9 mouse cellular contexts compared by ENCODE assay signal in genomic region chr7:110615151-110615631, GRCm38 (mm10). TPM values are rescaled to one million over a fixed set of nuclear protein-coding genes. Genes with fewer than 3 reads are reported as not detected.
DNase-seq lines count a peak whose midpoint lies in the region; ATAC-seq and TF ChIP-seq lines count a peak whose summit lies in the region.
"Had no signal": no experiment of that assay in that cellular context is flagged by ENCODE, and none has a peak within 500 bp of the region (broad histone marks: within the 10 kb centered on the region; RNA-seq: fewer than 3 reads in every experiment).

No protein-coding gene starts in this region.

- no peaks in the 10 kb centered on the region for H3K27me3 ChIP-seq in intestine, postnatal 0 days (replicated peaks; ENCODE audit: control insufficient read depth, insufficient read depth, low read length)
- H3K27me3 ChIP-seq in limb, embryonic 11.5 days (ENCODE audit: control insufficient read depth, insufficient read depth, low read length) = no peaks in the 10 kb centered on the region
- H3K27me3 ChIP-seq in midbrain, embryonic 12.5 days = peaks cover 17% of the 10 kb centered on the region

- peak; percentile 17 for ATAC-seq in intestine, postnatal 0 days
- peak; percentile 27; the same call in 1 of the 2 replicates for ATAC-seq in limb, embryonic 11.5 days (ENCODE audit: insufficient number of reproducible peaks, low FRiP score, low TSS enrichment, low read depth)
- ATAC-seq in midbrain, embryonic 12.5 days (ENCODE audit: low FRiP score, low read depth) = peak; percentile 13; the same call in 1 of the 2 replicates

- WGBS in intestine, postnatal 0 days = 2% methylated on average over 20 of the region's 20 CpGs
- WGBS in limb, embryonic 11.5 days = under 1% methylated on average over 17 of the region's 20 CpGs
- WGBS in midbrain, embryonic 12.5 days = 0% methylated on average over 20 of the region's 20 CpGs

- DNase-seq in left cerebral cortex, adult 18-20 months (ENCODE audit: low spot score in 2 of 2) = peak; percentile 28 to 50
- DNase-seq in left cerebral cortex, adult 11 months (ENCODE audit: low spot score) = no peak
- DNase-seq in cerebellum, postnatal 36 days = peak; percentile 33 to 40
- peak; percentile 85 to 87 for DNase-seq in heart, adult 18-20 months
- DNase-seq in limb, embryonic 11.5 days (ENCODE audit: low spot score) = peak; percentile 69
- peak; percentile 74 for DNase-seq in testis, postnatal 10 days (ENCODE audit: low spot score)

- H3K27ac ChIP-seq in intestine, postnatal 0 days (ENCODE audit: low read depth, low read length) = peak overlapping the region; percentile 100
- peak overlapping the region; percentile 96 for H3K27ac ChIP-seq in limb, embryonic 11.5 days (replicated peaks; ENCODE audit: low read depth, low read length)
- H3K27ac ChIP-seq in midbrain, embryonic 12.5 days (replicated peaks) = peak overlapping the region; percentile 97

- H3K4me2 ChIP-seq in intestine, postnatal 0 days (replicated peaks; ENCODE audit: low read depth) = peak overlapping the region; percentile 96
- peak overlapping the region; percentile 63 for H3K4me2 ChIP-seq in limb, embryonic 11.5 days (ENCODE audit: low read depth, severe bottlenecking)
- H3K4me2 ChIP-seq in midbrain, embryonic 12.5 days (replicated peaks) = peak overlapping the region; percentile 83

- no peaks in the 10 kb centered on the region for H3K36me3 ChIP-seq in intestine, postnatal 0 days (ENCODE audit: control insufficient read depth, insufficient read depth)
- H3K36me3 ChIP-seq in limb, embryonic 11.5 days (ENCODE audit: control insufficient read depth, insufficient read depth, low read length) = no peaks in the 10 kb centered on the region
- no peaks in the 10 kb centered on the region for H3K36me3 ChIP-seq in midbrain, embryonic 12.5 days
- H3K36me3 ChIP-seq: G1E had no signal

- no peaks in the 10 kb centered on the region for H3K9me3 ChIP-seq in intestine, postnatal 0 days (ENCODE audit: control insufficient read depth)
- H3K9me3 ChIP-seq in limb, embryonic 11.5 days (ENCODE audit: control insufficient read depth, low read length) = no peaks in the 10 kb centered on the region
- no peaks in the 10 kb centered on the region for H3K9me3 ChIP-seq in midbrain, embryonic 12.5 days

- H3K4me3 ChIP-seq in intestine, postnatal 0 days (ENCODE audit: low read depth, low read length) = peak overlapping the region; percentile 77
- peak overlapping the region; percentile 71 for H3K4me3 ChIP-seq in limb, embryonic 11.5 days (ENCODE audit: low read depth, low read length)
- peak overlapping the region; percentile 95 for H3K4me3 ChIP-seq in midbrain, embryonic 12.5 days

- no peak for TF ChIP-seq CTCF in intestine, postnatal 0 days (IDR thresholded peaks at IDR 0.05; ENCODE audit: low read depth)

- peak overlapping the region; percentile 93 for H3K9ac ChIP-seq in intestine, postnatal 0 days (ENCODE audit: low read depth, low read length)
- H3K9ac ChIP-seq in limb, embryonic 11.5 days (ENCODE audit: low read length) = peak overlapping the region; percentile 94
- H3K9ac ChIP-seq in midbrain, embryonic 12.5 days (replicated peaks) = peak overlapping the region; percentile 91

- H3K4me1 ChIP-seq in intestine, postnatal 0 days (replicated peaks; ENCODE audit: control insufficient read depth, insufficient read depth, low read length) = peaks cover 10% of the 10 kb centered on the region
- H3K4me1 ChIP-seq in limb, embryonic 11.5 days (ENCODE audit: control insufficient read depth, insufficient read depth, low read length) = peaks cover 8% of the 10 kb centered on the region; the same call in 1 of the 2 replicates
- H3K4me1 ChIP-seq in midbrain, embryonic 12.5 days = peaks cover 18% of the 10 kb centered on the region

RNA-seq across cellular contexts. Expression of gene Sbf2, which starts 0.5 kb away (rescaled TPM):
- 10 to 100 TPM; 52.6 to 55.5 TPM for total RNA-seq in left cerebral cortex, adult 18-20 months (2021)
- total RNA-seq in heart, adult 18-20 months (2021) = 10 to 100 TPM; 36.8 to 45.1 TPM
- polyA plus RNA-seq in intestine, postnatal 0 days (2015; fragmentation: Nextera tagmentation; extraction: Ambion mirVana) = 17.9 and 19.3 TPM in 2 replicates
- 28.7 and 31.4 TPM in 2 replicates for polyA plus RNA-seq in limb, embryonic 11.5 days (2014; fragmentation: Nextera tagmentation; extraction: Ambion mirVana)
- 55.8 and 57.7 TPM in 2 replicates for polyA plus RNA-seq in midbrain, embryonic 12.5 days (2016; fragmentation: Nextera tagmentation; extraction: Ambion mirVana)
- polyA plus RNA-seq: G1E had no signal

RNA-seq across cellular contexts. Expression of gene Adm, which starts 12.3 kb away (rescaled TPM):
- total RNA-seq in left cerebral cortex, adult 18-20 months (2021) = 1 to 10 TPM; 2.6 to 3.3 TPM
- total RNA-seq in heart, adult 18-20 months (2021) = 1 to 10 TPM; 7.5 to 8.8 TPM
- polyA plus RNA-seq in intestine, postnatal 0 days (2015; fragmentation: Nextera tagmentation; extraction: Ambion mirVana) = 3.2 and 3.3 TPM in 2 replicates
- 1.4 and 1.7 TPM in 2 replicates for polyA plus RNA-seq in limb, embryonic 11.5 days (2014; fragmentation: Nextera tagmentation; extraction: Ambion mirVana)
- polyA plus RNA-seq in midbrain, embryonic 12.5 days (2016; fragmentation: Nextera tagmentation; extraction: Ambion mirVana) = 3.5 and 3.9 TPM in 2 replicates
- total RNA-seq: G1E had no signal
- polyA plus RNA-seq: G1E had no signal
